Mouse (Mus musculus): ENCODE data around the gene Cspg4. TPM values are rescaled to one million over a fixed set of nuclear protein-coding genes. Genes with fewer than 3 reads are reported as not detected.

Gene Cspg4
- polyA plus RNA-seq (2015; fragmentation: Nextera tagmentation; extraction: Ambion mirVana), result 8.1 and 8.6 TPM in 2 replicates

GRCm38 (mm10) chr9:56864832-56865231 lies at the start of gene Cspg4:
TSS of gene Cspg4 (plus strand) at chr9:56865033.
- WGBS, result 4% methylated on average over 24 of the region's 24 CpGs
- Histone ChIP-seq H3K4me3 (peak within 1 kb of the TSS; percentile 26), H3K27me3 (peaks cover 21% of the 10 kb centered on the region), H3K27ac (replicated peaks) (no peak within 1 kb of the TSS), H3K36me3 (no peaks in the 10 kb centered on the region), H3K4me2 (peak within 1 kb of the TSS; percentile 48), H3K4me1 (replicated peaks) (peaks cover 26% of the 10 kb centered on the region), H3K9ac (no peak within 1 kb of the TSS), H3K9me3 (no peaks in the 10 kb centered on the region)
- ATAC-seq (ENCODE audit: low FRiP score, low read depth), result no peak

GRCm38 (mm10) chr9:56824900-56825299 lies 39.9 kb upstream of the Cspg4 start:
- 3% methylated on average over 3 of the region's 3 CpGs for WGBS
- Histone ChIP-seq H3K4me1 (replicated peaks) (peaks cover 18% of the 10 kb centered on the region), H3K9ac (no peak overlapping the region), H3K36me3 (no peaks in the 10 kb centered on the region), H3K27ac (replicated peaks) (no peak overlapping the region), H3K4me3 (no peak overlapping the region), H3K4me2 (no peak overlapping the region), H3K9me3 (no peaks in the 10 kb centered on the region), H3K27me3 (no peaks in the 10 kb centered on the region)
- ATAC-seq (ENCODE audit: low FRiP score, low read depth), result no peak

GRCm38 (mm10) chr9:56825476-56826213 lies 39.2 kb upstream of the Cspg4 start:
- peak overlapping the region; percentile 55 for H3K4me2 ChIP-seq
- no peaks in the 10 kb centered on the region for H3K36me3 ChIP-seq
- H3K9ac ChIP-seq, result peak overlapping the region; percentile 39
- no peaks in the 10 kb centered on the region for H3K27me3 ChIP-seq
- peak overlapping the region; percentile 24 for H3K4me3 ChIP-seq
- H3K27ac ChIP-seq (replicated peaks), result peak overlapping the region; percentile 20; the same call in 1 of the 2 replicates
- ATAC-seq (ENCODE audit: low FRiP score, low read depth), result peak; percentile 61; the same call in 1 of the 2 replicates
- whole genome bisulfite sequencing, result 11% methylated on average over 21 of the region's 21 CpGs
- peaks cover 26% of the 10 kb centered on the region for H3K4me1 ChIP-seq (replicated peaks)
- H3K9me3 ChIP-seq, result no peaks in the 10 kb centered on the region

- Histone ChIP-seq H3K4me2 (no peak overlapping the region), H3K4me1 (replicated peaks) (peaks cover 33% of the 10 kb centered on the region)
- ATAC-seq (ENCODE audit: low FRiP score, low read depth), result no peak
Measured at GRCm38 (mm10) chr9:56828146-56828545, 36.7 kb upstream of the Cspg4 start.

GRCm38 (mm10) chr9:56828841-56829240 lies 36.0 kb upstream of the Cspg4 start:
- WGBS, result 79% methylated on average over 6 of the region's 6 CpGs
- no peak for ATAC-seq (ENCODE audit: low FRiP score, low read depth)
- Histone ChIP-seq H3K27ac (replicated peaks) (no peak overlapping the region), H3K36me3 (no peaks in the 10 kb centered on the region), H3K4me3 (no peak overlapping the region), H3K9ac (no peak overlapping the region), H3K4me1 (replicated peaks) (peaks cover 40% of the 10 kb centered on the region), H3K4me2 (no peak overlapping the region), H3K9me3 (no peaks in the 10 kb centered on the region), H3K27me3 (no peaks in the 10 kb centered on the region)

More at GRCm38 (mm10) chr9:56828146-56828545, 36.7 kb upstream of the Cspg4 start:
- Histone ChIP-seq H3K27me3 (no peaks in the 10 kb centered on the region), H3K4me3 (no peak overlapping the region), H3K9ac (no peak overlapping the region), H3K9me3 (no peaks in the 10 kb centered on the region), H3K27ac (replicated peaks) (no peak overlapping the region), H3K36me3 (no peaks in the 10 kb centered on the region)
- 22% methylated on average over 9 of the region's 9 CpGs for WGBS

GRCm38 (mm10) chr9:56830162-56830561 lies 34.7 kb upstream of the Cspg4 start:
- Histone ChIP-seq H3K27ac (replicated peaks) (no peak overlapping the region), H3K27me3 (no peaks in the 10 kb centered on the region), H3K9ac (no peak overlapping the region), H3K4me1 (replicated peaks) (peaks cover 35% of the 10 kb centered on the region), H3K36me3 (no peaks in the 10 kb centered on the region), H3K9me3 (no peaks in the 10 kb centered on the region), H3K4me2 (no peak overlapping the region), H3K4me3 (no peak overlapping the region)
- WGBS, result 12% methylated on average over 4 of the region's 4 CpGs
- peak; percentile 37; the same call in 1 of the 2 replicates for ATAC-seq (ENCODE audit: low FRiP score, low read depth)

- Histone ChIP-seq H3K9ac (no peak overlapping the region), H3K27ac (replicated peaks) (no peak overlapping the region), H3K27me3 (no peaks in the 10 kb centered on the region), H3K4me3 (no peak overlapping the region), H3K4me1 (replicated peaks) (peaks cover 28% of the 10 kb centered on the region), H3K9me3 (no peaks in the 10 kb centered on the region), H3K4me2 (no peak overlapping the region), H3K36me3 (no peaks in the 10 kb centered on the region)
- no peak for ATAC-seq (ENCODE audit: low FRiP score, low read depth)
- 88% methylated on average over 3 of the region's 3 CpGs for WGBS
Measured at GRCm38 (mm10) chr9:56831904-56832303, 32.9 kb upstream of the Cspg4 start.

- Histone ChIP-seq H3K27me3 (no peaks in the 10 kb centered on the region), H3K4me3 (no peak overlapping the region), H3K9me3 (no peaks in the 10 kb centered on the region), H3K27ac (replicated peaks) (no peak overlapping the region), H3K4me1 (replicated peaks) (peaks cover 27% of the 10 kb centered on the region), H3K4me2 (no peak overlapping the region), H3K36me3 (no peaks in the 10 kb centered on the region), H3K9ac (no peak overlapping the region)
- 25% methylated on average over 6 of the region's 6 CpGs for WGBS
- ATAC-seq (ENCODE audit: low FRiP score, low read depth), result no peak
Measured at GRCm38 (mm10) chr9:56832900-56833299, 31.9 kb upstream of the Cspg4 start.

- H3K27ac ChIP-seq (replicated peaks), result no peak overlapping the region
- H3K27me3 ChIP-seq, result no peaks in the 10 kb centered on the region
- peaks cover 19% of the 10 kb centered on the region for H3K4me1 ChIP-seq (replicated peaks)
- no peak for ATAC-seq (ENCODE audit: low FRiP score, low read depth)
- H3K9me3 ChIP-seq, result no peaks in the 10 kb centered on the region
- H3K4me3 ChIP-seq, result no peak overlapping the region
- H3K9ac ChIP-seq, result no peak overlapping the region
- H3K36me3 ChIP-seq, result no peaks in the 10 kb centered on the region
- H3K4me2 ChIP-seq, result no peak overlapping the region
- 86% methylated on average over 5 of the region's 5 CpGs for WGBS
Measured at GRCm38 (mm10) chr9:56835152-56835551, 29.7 kb upstream of the Cspg4 start.

GRCm38 (mm10) chr9:56840721-56841120 lies 24.1 kb upstream of the Cspg4 start:
- no peak for ATAC-seq (ENCODE audit: low FRiP score, low read depth)
- Histone ChIP-seq H3K4me3 (no peak overlapping the region), H3K27me3 (no peaks in the 10 kb centered on the region), H3K9me3 (no peaks in the 10 kb centered on the region), H3K4me2 (no peak overlapping the region), H3K9ac (no peak overlapping the region), H3K4me1 (replicated peaks) (peaks cover 37% of the 10 kb centered on the region), H3K27ac (replicated peaks) (no peak overlapping the region), H3K36me3 (no peaks in the 10 kb centered on the region)
- WGBS, result 50% methylated on average over 5 of the region's 5 CpGs

- H3K27ac ChIP-seq (replicated peaks), result peak overlapping the region; percentile 49
- H3K4me2 ChIP-seq, result no peak overlapping the region
Measured at GRCm38 (mm10) chr9:56841864-56842263, 23.0 kb upstream of the Cspg4 start.

GRCm38 (mm10) chr9:56842303-56842719 lies 22.5 kb upstream of the Cspg4 start:
- Histone ChIP-seq H3K4me3 (no peak overlapping the region), H3K4me1 (replicated peaks) (peaks cover 37% of the 10 kb centered on the region), H3K9ac (no peak overlapping the region), H3K27me3 (no peaks in the 10 kb centered on the region), H3K27ac (replicated peaks) (peak overlapping the region; percentile 49), H3K36me3 (no peaks in the 10 kb centered on the region), H3K4me2 (no peak overlapping the region), H3K9me3 (no peaks in the 10 kb centered on the region)
- WGBS, result 35% methylated on average over 3 of the region's 3 CpGs
- peak; percentile 53 for ATAC-seq (ENCODE audit: low FRiP score, low read depth)

More at GRCm38 (mm10) chr9:56841864-56842263, 23.0 kb upstream of the Cspg4 start:
- Histone ChIP-seq H3K36me3 (no peaks in the 10 kb centered on the region), H3K4me1 (replicated peaks) (peaks cover 37% of the 10 kb centered on the region), H3K4me3 (no peak overlapping the region), H3K9ac (no peak overlapping the region), H3K9me3 (no peaks in the 10 kb centered on the region), H3K27me3 (no peaks in the 10 kb centered on the region)
- ATAC-seq (ENCODE audit: low FRiP score, low read depth), result no peak

All from hindbrain, embryonic 15.5 days (tissue).